Mouse (Mus musculus) small intestine, adult 2 months (tissue): ENCODE measurements around the gene Plod1.

ENCODE experiments used
- CTCF ChIP-seq: fragments of 200-500 bp; IDR thresholded peaks from 2 replicates; pipeline ENCODE4 v1.5.1; 2012; ENCODE audit warnings: low read depth, mild to moderate bottlenecking, control low read depth, inconsistent platforms, low read length, moderate library complexity, mixed read lengths; ENCODE audit not compliant: insufficient replicate concordance, insufficient read length; ENCODE audit errors: extremely low read depth
- POLR2A ChIP-seq: fragments of 200-500 bp; IDR thresholded peaks from 2 replicates; pipeline ENCODE4 v1.6.1; 2012; ENCODE audit warnings: low read depth, mild to moderate bottlenecking, control low read depth, inconsistent platforms, low read length, moderate library complexity

DNA sequence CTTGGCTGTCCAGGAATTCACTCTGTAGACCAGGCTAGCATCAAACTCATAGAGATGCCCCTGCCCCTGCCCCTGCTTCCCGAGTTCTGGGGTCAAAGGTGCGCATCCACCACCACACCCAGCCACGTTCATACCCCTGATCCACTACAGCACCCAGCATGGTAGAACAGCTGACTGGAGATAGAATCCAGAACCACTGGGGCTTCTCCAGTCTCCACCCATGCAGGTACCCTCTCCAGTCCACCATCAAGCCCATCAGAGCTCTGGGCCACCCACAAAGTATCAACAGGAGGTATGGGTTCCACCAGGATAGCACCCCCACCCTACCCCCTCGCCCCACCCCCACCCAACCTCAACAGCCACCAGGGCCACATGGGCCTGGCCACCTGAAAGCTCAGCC, 2.0 kb downstream of the Plod1 start:
- no peak for TF ChIP-seq CTCF
- TF ChIP-seq POLR2A = no peak
